Mouse (Mus musculus) retina, embryonic 14.5 days (tissue): ENCODE results near the gene Sun1.

ENCODE experiments used
- DNase-seq: peaks from one replicate; pipeline ENCODE4 v3.0.0-alpha.2; 2015; ENCODE audit warnings: low spot score

Gene Sun1

GRCm38 (mm10) chr5:139199995-139200769, at the start of gene Sun1:
TSS of gene Sun1 (plus strand) at chr5:139200637.
- peak; percentile 98 for DNase-seq

GRCm38 (mm10) chr5:139160899-139161298, 39.5 kb upstream of the Sun1 start:
- DNase-seq = no peak

GRCm38 (mm10) chr5:139161632-139162031, 38.8 kb upstream of the Sun1 start:
- no peak for DNase-seq

GRCm38 (mm10) chr5:139166781-139167361, 33.6 kb upstream of the Sun1 start:
- DNase-seq = no peak

GRCm38 (mm10) chr5:139167548-139167947, 32.9 kb upstream of the Sun1 start:
- DNase-seq = no peak

- no peak for DNase-seq
Measured at GRCm38 (mm10) chr5:139171929-139172328, 28.5 kb upstream of the Sun1 start.

- no peak for DNase-seq
Measured at GRCm38 (mm10) chr5:139174141-139174540, 26.3 kb upstream of the Sun1 start.

GRCm38 (mm10) chr5:139174556-139175547, 25.6 kb upstream of the Sun1 start:
- peak; percentile 9 for DNase-seq

GRCm38 (mm10) chr5:139178895-139179631, 21.4 kb upstream of the Sun1 start:
- DNase-seq = peak; percentile 85

- DNase-seq = no peak
Measured at GRCm38 (mm10) chr5:139183131-139183530, 17.3 kb upstream of the Sun1 start.

- no peak for DNase-seq
Measured at GRCm38 (mm10) chr5:139183601-139184000, 16.8 kb upstream of the Sun1 start.

GRCm38 (mm10) chr5:139184897-139185296, 15.5 kb upstream of the Sun1 start:
- DNase-seq = no peak

GRCm38 (mm10) chr5:139189726-139190125, 10.7 kb upstream of the Sun1 start:
- DNase-seq = no peak

- DNase-seq = no peak
Measured at GRCm38 (mm10) chr5:139190958-139191357, 9.5 kb upstream of the Sun1 start.

GRCm38 (mm10) chr5:139198779-139199178, 1.7 kb upstream of the Sun1 start:
- no peak for DNase-seq

GRCm38 (mm10) chr5:139199636-139199994, 822 bp upstream of the Sun1 start:
- DNase-seq = peak; percentile 46

GRCm38 (mm10) chr5:139200770-139201569, 533 bp downstream of the Sun1 start:
- DNase-seq = no peak

GRCm38 (mm10) chr5:139202127-139202526, 1.7 kb downstream of the Sun1 start:
- no peak for DNase-seq

- no peak for DNase-seq
Measured at GRCm38 (mm10) chr5:139203312-139203711, 2.9 kb downstream of the Sun1 start.

GRCm38 (mm10) chr5:139206081-139206480, 5.6 kb downstream of the Sun1 start:
- DNase-seq = no peak

- DNase-seq = no peak
Measured at GRCm38 (mm10) chr5:139206525-139206924, 6.1 kb downstream of the Sun1 start.
